Mouse (Mus musculus) lung, embryonic 16.5 days (tissue): ENCODE measurements around the gene Tldc2. TPM values are rescaled to one million over a fixed set of nuclear protein-coding genes. Genes with fewer than 3 reads are reported as not detected.

ENCODE experiments used
- ATAC-seq: fragments of 200-750 bp; cut with Nextera tagmentation; 2 replicates; pipeline ENCODE4 v1.8.0; 2017; ENCODE audit warnings: low read depth, mild to moderate bottlenecking, moderate library complexity
- H3K27ac ChIP-seq: fragments of 300-500 bp; sonication (generic); 2 replicates; pipeline ENCODE4 v1.5.1; 2014; ENCODE audit warnings: mild to moderate bottlenecking, control low read depth, low read length
- H3K27me3 ChIP-seq: fragments of 300-500 bp; sonication (generic); 2 replicates; pipeline ENCODE4 v1.6.1; 2014; ENCODE audit warnings: low read depth, low read length, mixed read lengths; ENCODE audit not compliant: control insufficient read depth, insufficient read depth
- H3K36me3 ChIP-seq: fragments of 300-500 bp; sonication (generic); 2 replicates; pipeline ENCODE4 v1.6.1; 2014; ENCODE audit warnings: low read length; ENCODE audit not compliant: control insufficient read depth, insufficient read depth
- H3K4me1 ChIP-seq: fragments of 300-500 bp; sonication (generic); replicated peaks from 2 replicates; pipeline ENCODE4 v1.6.1; 2014; ENCODE audit warnings: low read length, mixed read lengths; ENCODE audit not compliant: control insufficient read depth, insufficient read depth
- H3K4me2 ChIP-seq: fragments of 300-500 bp; sonication (generic); 2 replicates; pipeline ENCODE4 v1.6.1; 2014; ENCODE audit warnings: low read depth, low read length, control low read depth
- H3K4me3 ChIP-seq: fragments of 300-500 bp; sonication (generic); 2 replicates; pipeline ENCODE4 v1.5.1; 2014; ENCODE audit warnings: mild to moderate bottlenecking, low read length, control low read depth
- H3K9ac ChIP-seq: fragments of 300-500 bp; sonication (generic); 2 replicates; pipeline ENCODE4 v1.6.1; 2014; ENCODE audit warnings: low read length, control low read depth
- H3K9me3 ChIP-seq: fragments of 300-500 bp; sonication (generic); 2 replicates; pipeline ENCODE4 v1.6.1; 2016; ENCODE audit warnings: low read length; ENCODE audit not compliant: control insufficient read depth
- WGBS: fragments of 180-500 bp; shearing (Covaris S2); extraction: QIAGEN DNeasy Blood & Tissue Kit; methylation state at CpG from one replicate; pipeline ENCODE4 v1.1.7; 2014; 5-methylcytosine and 5-hydroxymethylcytosine counted together
- polyA plus RNA-seq: library from polyadenylated mRNA; unstranded; fragments of >200 nt; fragmentation: Nextera tagmentation; extraction: Ambion mirVana; gene quantifications from 2 replicates; pipeline ENCODE4 v1.2.1, GENCODE M21; 2015

Gene Tldc2
- polyA plus RNA-seq, result not detected in 2 replicates

DNA sequence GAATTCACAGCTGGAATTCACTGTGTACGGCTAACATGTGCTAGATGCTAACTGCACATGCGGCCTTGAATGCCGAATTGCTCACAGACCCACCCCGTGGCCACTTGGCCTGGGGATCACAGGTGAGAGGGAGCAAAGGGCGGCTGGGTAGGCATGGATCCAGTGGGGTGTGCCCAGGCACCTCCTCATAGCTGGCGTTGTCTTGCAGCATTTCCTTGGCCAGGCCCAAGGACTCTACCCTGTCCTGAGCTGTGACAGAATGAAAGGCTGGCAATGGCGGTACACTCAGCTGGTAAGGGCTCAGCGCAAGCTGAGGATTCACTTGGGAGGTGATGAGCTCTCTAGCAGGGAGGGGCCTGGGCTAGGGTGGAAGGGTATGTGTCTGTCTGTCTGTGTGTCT, at the start of gene Tldc2:
Tldc2 (plus strand) TSS at position 260 of the 400 bp plus-strand sequence.
- Histone ChIP-seq H3K4me3 (no peak within 1 kb of the TSS), H3K36me3 (no peaks in the 10 kb centered on the region), H3K4me1 (peaks cover 7% of the 10 kb centered on the region), H3K27ac (no peak within 1 kb of the TSS), H3K9ac (no peak within 1 kb of the TSS), H3K9me3 (no peaks in the 10 kb centered on the region), H3K4me2 (no peak within 1 kb of the TSS), H3K27me3 (no peaks in the 10 kb centered on the region)
- ATAC-seq, result no peak
- WGBS, result 81% methylated on average over 8 of the region's 8 CpGs

DNA sequence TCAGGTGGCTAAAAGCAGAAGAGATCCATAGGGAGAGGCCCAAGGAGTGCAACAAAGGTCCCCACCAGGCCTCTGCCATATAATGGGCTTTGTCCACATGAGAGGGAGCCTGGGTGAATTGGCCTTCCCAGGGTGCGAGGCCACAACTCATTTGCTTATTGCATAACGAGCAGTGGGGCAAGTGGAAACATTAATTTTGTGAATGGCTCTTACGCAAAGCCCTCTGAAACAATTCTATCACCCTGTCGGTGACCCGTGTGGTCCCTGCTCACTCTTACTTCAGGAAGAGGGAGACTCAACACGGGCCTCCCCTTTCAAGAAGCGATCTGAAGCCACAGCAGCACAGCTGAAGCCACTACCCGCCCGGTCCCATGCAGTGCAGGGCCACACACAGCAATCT, 49.6 kb upstream of the Tldc2 start:
- Histone ChIP-seq H3K36me3 (peaks cover 57% of the 10 kb centered on the region), H3K4me1 (peaks cover 14% of the 10 kb centered on the region), H3K4me3 (no peak overlapping the region), H3K4me2 (no peak overlapping the region), H3K27me3 (no peaks in the 10 kb centered on the region), H3K9ac (no peak overlapping the region), H3K9me3 (no peaks in the 10 kb centered on the region), H3K27ac (peak overlapping the region; percentile 10; the same call in 1 of the 2 replicates)
- WGBS, result 75% methylated on average over 9 of the region's 9 CpGs
- ATAC-seq, result no peak

DNA sequence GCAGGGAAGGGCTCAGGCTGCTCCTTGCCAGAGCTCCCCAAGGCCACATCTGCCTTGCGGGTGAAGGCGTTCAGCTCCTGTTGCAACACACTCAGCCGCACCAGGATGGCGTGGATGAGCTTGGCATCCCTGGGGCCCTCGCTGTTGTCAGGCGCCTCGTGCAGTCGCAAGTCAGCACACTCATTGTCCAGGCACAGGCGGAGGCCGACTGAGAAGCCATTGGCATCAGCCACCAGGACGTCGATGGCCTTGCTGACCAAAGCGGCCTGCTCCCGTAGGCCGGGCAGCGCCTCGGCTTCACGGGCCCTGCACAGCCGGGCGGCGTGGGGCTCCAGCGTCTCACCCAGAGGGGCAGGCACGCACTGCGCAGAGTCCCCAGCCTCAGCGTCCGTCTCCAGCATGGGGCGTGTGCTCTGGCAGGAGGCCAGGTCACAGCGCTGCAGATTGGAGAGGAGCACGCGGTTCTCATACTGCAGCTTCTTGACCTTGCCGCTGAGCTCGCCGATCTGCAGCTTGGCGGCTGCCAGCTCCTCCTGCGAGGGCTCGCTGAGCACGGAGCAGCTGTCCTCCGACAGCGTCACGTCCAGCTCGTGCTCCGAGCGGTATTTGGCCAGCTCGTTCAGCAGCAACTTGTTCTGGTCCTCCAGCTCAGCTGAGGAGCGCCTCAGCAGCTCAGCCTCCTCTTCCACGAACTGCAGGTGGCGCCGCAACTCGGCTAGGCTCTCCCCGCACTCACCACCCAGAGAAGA, 46.8 kb upstream of the Tldc2 start:
- peak; percentile 96 for ATAC-seq
- H3K9ac ChIP-seq, result peak overlapping the region; percentile 32; the same call in 1 of the 2 replicates
- no peak overlapping the region for H3K4me2 ChIP-seq
- peaks cover 51% of the 10 kb centered on the region for H3K36me3 ChIP-seq
- H3K4me1 ChIP-seq, result peaks cover 22% of the 10 kb centered on the region
- WGBS, result 56% methylated on average over 50 of the region's 50 CpGs
- no peaks in the 10 kb centered on the region for H3K27me3 ChIP-seq
- H3K9me3 ChIP-seq, result no peaks in the 10 kb centered on the region
- no peak overlapping the region for H3K4me3 ChIP-seq
- peak overlapping the region; percentile 76 for H3K27ac ChIP-seq

DNA sequence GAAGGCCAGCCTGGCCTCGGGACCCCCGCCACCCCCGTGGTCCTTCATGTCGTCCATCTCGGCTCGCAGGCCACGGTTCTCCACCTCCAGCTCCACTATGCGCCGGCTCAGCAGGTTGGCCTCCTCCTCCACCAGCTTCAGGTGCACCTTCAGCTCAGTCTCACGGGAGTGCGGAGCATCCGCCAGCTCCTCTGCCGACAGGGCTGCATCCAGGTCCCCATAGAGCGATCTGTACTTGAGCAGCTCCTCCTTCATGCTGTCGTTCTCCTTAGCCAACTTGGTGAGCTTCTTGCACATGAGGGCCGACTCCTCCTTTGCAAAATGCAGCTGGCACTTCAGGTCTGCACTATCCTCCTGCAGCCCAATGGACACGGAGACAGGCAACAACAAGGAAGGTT, 46.2 kb upstream of the Tldc2 start:
- peak overlapping the region; percentile 76 for H3K27ac ChIP-seq
- H3K36me3 ChIP-seq, result peaks cover 54% of the 10 kb centered on the region
- no peaks in the 10 kb centered on the region for H3K27me3 ChIP-seq
- H3K4me2 ChIP-seq, result no peak overlapping the region
- peak overlapping the region; percentile 23; the same call in 1 of the 2 replicates for H3K9ac ChIP-seq
- H3K9me3 ChIP-seq, result no peaks in the 10 kb centered on the region
- H3K4me3 ChIP-seq, result no peak overlapping the region
- WGBS, result 75% methylated on average over 17 of the region's 17 CpGs
- ATAC-seq, result no peak
- peaks cover 22% of the 10 kb centered on the region for H3K4me1 ChIP-seq

DNA sequence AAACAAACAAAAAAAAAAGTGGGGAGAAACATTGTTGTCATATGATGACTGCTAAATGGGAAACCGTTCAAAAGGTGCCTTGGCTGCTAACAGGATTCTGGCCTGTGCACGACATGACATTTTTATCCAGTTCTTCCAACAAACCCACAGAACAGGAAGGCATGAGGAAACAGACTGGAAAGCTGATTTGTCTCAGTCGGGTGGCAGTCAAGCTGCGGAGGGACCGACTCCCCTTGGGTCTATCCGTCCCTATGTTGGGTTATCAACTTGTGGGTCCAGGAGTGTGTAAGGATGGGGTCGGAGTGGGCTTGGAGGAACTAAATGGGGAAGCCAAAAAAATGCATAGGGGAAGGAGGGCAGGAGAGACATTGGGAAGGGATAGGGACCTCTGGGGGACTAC, 45.4 kb upstream of the Tldc2 start:
- Histone ChIP-seq H3K27me3 (no peaks in the 10 kb centered on the region), H3K4me1 (peaks cover 22% of the 10 kb centered on the region), H3K9me3 (peaks cover 3% of the 10 kb centered on the region; the same call in 1 of the 2 replicates), H3K27ac (no peak overlapping the region), H3K9ac (no peak overlapping the region), H3K4me3 (no peak overlapping the region), H3K36me3 (peaks cover 61% of the 10 kb centered on the region), H3K4me2 (no peak overlapping the region)
- no peak for ATAC-seq
- WGBS, result 79% methylated on average over 7 of the region's 7 CpGs

DNA sequence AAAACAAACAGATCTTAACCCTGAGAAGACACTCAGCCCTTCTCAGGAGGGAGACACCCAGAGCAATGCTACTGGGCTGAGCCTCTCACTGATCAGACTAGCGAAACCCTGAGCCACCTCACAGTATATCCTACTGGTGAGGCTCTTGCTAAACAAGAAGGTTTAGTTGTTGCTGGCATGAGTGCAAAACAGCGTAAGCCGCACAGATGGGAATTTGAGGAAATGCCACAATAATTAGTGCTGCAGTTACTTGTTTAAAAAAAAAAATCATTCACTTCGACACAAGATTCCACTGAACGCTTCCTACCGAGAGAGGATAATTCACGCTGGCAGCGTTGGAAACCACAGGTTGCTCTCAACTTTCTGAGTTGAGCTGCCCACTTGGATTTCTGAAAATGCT, 43.3 kb upstream of the Tldc2 start:
- Histone ChIP-seq H3K36me3 (peaks cover 49% of the 10 kb centered on the region), H3K9ac (no peak overlapping the region), H3K9me3 (peaks cover 3% of the 10 kb centered on the region; the same call in 1 of the 2 replicates), H3K27me3 (no peaks in the 10 kb centered on the region), H3K4me2 (no peak overlapping the region), H3K27ac (no peak overlapping the region), H3K4me1 (peaks cover 22% of the 10 kb centered on the region), H3K4me3 (no peak overlapping the region)
- WGBS, result 75% methylated on average over 8 of the region's 8 CpGs
- ATAC-seq, result no peak

DNA sequence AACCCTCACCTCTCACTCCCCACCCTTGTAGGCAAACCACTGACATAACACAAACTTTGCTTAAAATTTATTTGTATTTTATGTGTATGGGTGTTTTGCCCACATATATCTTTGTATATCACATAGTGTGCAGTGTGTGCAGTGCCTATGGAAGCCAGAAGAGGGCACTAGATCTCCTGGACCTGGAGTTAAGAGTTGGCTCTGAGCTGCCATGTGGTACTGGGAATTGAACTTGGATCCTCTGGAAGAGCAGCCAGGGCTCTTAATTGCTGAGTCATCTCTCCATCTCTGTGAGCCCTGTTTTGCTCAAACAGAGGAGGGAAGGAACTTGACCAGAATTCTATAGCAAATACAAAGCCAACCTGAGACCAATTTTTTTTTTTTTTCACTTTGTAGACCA, 42.9 kb upstream of the Tldc2 start:
- no peak overlapping the region for H3K27ac ChIP-seq
- H3K27me3 ChIP-seq, result no peaks in the 10 kb centered on the region
- ATAC-seq, result no peak
- no peak overlapping the region for H3K4me2 ChIP-seq
- no peak overlapping the region for H3K9ac ChIP-seq
- H3K9me3 ChIP-seq, result peaks cover 3% of the 10 kb centered on the region; the same call in 1 of the 2 replicates
- no peak overlapping the region for H3K4me3 ChIP-seq
- H3K36me3 ChIP-seq, result peaks cover 49% of the 10 kb centered on the region
- H3K4me1 ChIP-seq, result peaks cover 25% of the 10 kb centered on the region

DNA sequence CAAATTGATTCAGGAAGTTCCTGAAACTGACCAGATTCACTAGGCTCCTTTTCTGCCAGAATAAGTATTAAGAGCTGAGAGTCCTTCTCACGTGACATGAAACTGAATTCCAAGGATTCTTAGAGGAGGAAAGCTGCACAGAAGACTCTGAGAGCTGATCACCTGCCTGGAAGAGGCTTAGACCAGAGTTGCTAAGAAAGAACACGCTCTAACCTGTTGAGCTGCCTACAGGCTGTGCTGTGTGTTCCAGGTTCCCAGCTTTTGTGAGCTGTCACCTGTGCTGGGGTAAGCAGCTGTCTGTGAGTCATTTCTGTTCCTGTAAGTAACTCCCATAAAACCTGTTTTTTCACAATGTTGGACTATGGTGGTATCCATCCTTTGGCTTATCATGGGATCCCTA, 40.9 kb upstream of the Tldc2 start:
- Histone ChIP-seq H3K27ac (no peak overlapping the region), H3K27me3 (no peaks in the 10 kb centered on the region), H3K4me1 (peaks cover 14% of the 10 kb centered on the region; the same call in 1 of the 2 replicates), H3K9ac (no peak overlapping the region), H3K4me2 (no peak overlapping the region), H3K9me3 (peaks cover 3% of the 10 kb centered on the region; the same call in 1 of the 2 replicates), H3K4me3 (no peak overlapping the region), H3K36me3 (peaks cover 32% of the 10 kb centered on the region)
- ATAC-seq, result no peak
- 85% methylated on average over 2 of the region's 2 CpGs for WGBS

DNA sequence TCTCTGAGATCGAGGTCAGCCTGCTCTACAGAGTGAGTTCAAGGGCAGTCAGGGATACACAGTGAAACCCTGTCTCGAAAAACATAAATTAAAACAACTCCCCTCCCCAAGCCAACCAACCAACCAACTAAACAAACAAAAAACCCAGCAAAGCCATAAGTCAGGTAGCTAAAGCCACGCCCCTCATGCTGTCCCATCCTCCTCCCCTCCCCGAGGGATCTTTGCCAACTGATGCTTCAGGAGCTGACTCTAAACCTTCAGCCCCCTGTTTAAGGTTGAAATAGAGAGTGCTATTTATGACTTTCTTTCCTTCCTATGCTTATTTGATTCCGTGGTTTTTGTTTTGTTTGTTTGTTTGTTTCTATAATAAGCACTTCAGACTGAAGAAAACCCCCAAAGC, 39.9 kb upstream of the Tldc2 start:
- Histone ChIP-seq H3K4me3 (no peak overlapping the region), H3K9ac (no peak overlapping the region), H3K4me1 (peaks cover 12% of the 10 kb centered on the region), H3K27me3 (no peaks in the 10 kb centered on the region), H3K4me2 (no peak overlapping the region), H3K36me3 (peaks cover 31% of the 10 kb centered on the region), H3K9me3 (peaks cover 3% of the 10 kb centered on the region; the same call in 1 of the 2 replicates), H3K27ac (no peak overlapping the region)
- 88% methylated on average over 5 of the region's 5 CpGs for WGBS
- ATAC-seq, result no peak
